Mouse (Mus musculus): ENCODE results near the gene Il20ra. TPM values are rescaled to one million over a fixed set of nuclear protein-coding genes. Genes with fewer than 3 reads are reported as not detected.

Il20ra gene
- polyA plus RNA-seq, 1 experiment, result not detected

- Histone ChIP-seq H3K79me3 (ENCODE audit: low read depth) (no peaks in the 10 kb centered on the region), H3ac (ENCODE audit: control insufficient read depth, insufficient read length, low read depth) (no peak overlapping the region), H3K36me3 (ENCODE audit: control insufficient read depth, insufficient read depth) (no peaks in the 10 kb centered on the region), H3K79me2 (ENCODE audit: control insufficient read depth, insufficient read depth) (no peaks in the 10 kb centered on the region), H3K4me3 (ENCODE audit: insufficient read depth, poor library complexity, severe bottlenecking) (no peak overlapping the region), H3K27me3 (ENCODE audit: control insufficient read depth, insufficient read depth, insufficient read length) (peaks cover 9% of the 10 kb centered on the region)
- TF ChIP-seq FOSL1 (IDR thresholded peaks at IDR 0.05; ENCODE audit: insufficient read depth, low read length, poor library complexity, severe bottlenecking) (no peak), USF1 (IDR thresholded peaks at IDR 0.05; ENCODE audit: low read depth) (no peak), CEBPB (IDR thresholded peaks at IDR 0.05; ENCODE audit: low read depth) (no peak), CTCF (IDR thresholded peaks at IDR 0.05; ENCODE audit: control insufficient read depth, insufficient read depth, insufficient read length) (no peak), MAX (IDR thresholded peaks at IDR 0.05) (no peak)
Measured at GRCm38 (mm10) chr10:19779092-19779491, 66.7 kb downstream of the Il20ra start.

- Histone ChIP-seq H3K79me3 (ENCODE audit: low read depth) (no peaks in the 10 kb centered on the region), H3K27me3 (ENCODE audit: control insufficient read depth, insufficient read depth, insufficient read length) (peaks cover 9% of the 10 kb centered on the region), H3K79me2 (ENCODE audit: control insufficient read depth, insufficient read depth) (no peaks in the 10 kb centered on the region), H3K36me3 (ENCODE audit: control insufficient read depth, insufficient read depth) (no peaks in the 10 kb centered on the region), H3K4me3 (ENCODE audit: insufficient read depth, poor library complexity, severe bottlenecking) (no peak overlapping the region), H3ac (ENCODE audit: control insufficient read depth, insufficient read length, low read depth) (no peak overlapping the region)
- no peak for TF ChIP-seq MYOD1 (IDR thresholded peaks at IDR 0.05; ENCODE audit: control insufficient read depth, insufficient read length, low read depth)
Measured at GRCm38 (mm10) chr10:19781365-19781764, 69.0 kb downstream of the Il20ra start.

- Histone ChIP-seq H3K27me3 (ENCODE audit: control insufficient read depth, insufficient read depth, insufficient read length) (peaks cover 5% of the 10 kb centered on the region), H3K79me3 (ENCODE audit: low read depth) (no peaks in the 10 kb centered on the region), H3ac (ENCODE audit: control insufficient read depth, insufficient read length, low read depth) (no peak overlapping the region), H3K79me2 (ENCODE audit: control insufficient read depth, insufficient read depth) (no peaks in the 10 kb centered on the region), H3K36me3 (ENCODE audit: control insufficient read depth, insufficient read depth) (no peaks in the 10 kb centered on the region), H3K4me3 (ENCODE audit: insufficient read depth, poor library complexity, severe bottlenecking) (no peak overlapping the region)
- no peak for TF ChIP-seq MYOG (IDR thresholded peaks at IDR 0.05; ENCODE audit: control insufficient read depth, extremely low read depth, insufficient read length)
- no peak for TF ChIP-seq CTCF (IDR thresholded peaks at IDR 0.05; ENCODE audit: control insufficient read depth, insufficient read depth, insufficient read length)
- no peak for TF ChIP-seq MYOD1 (IDR thresholded peaks at IDR 0.05; ENCODE audit: control insufficient read depth, insufficient read length, low read depth)
- no peak for TF ChIP-seq USF1 (IDR thresholded peaks at IDR 0.05; ENCODE audit: low read depth)
- no peak for TF ChIP-seq CEBPB (IDR thresholded peaks at IDR 0.05; ENCODE audit: low read depth)
- TF ChIP-seq MAX (IDR thresholded peaks at IDR 0.05), result no peak
- no peak for TF ChIP-seq FOSL1 (IDR thresholded peaks at IDR 0.05; ENCODE audit: insufficient read depth, low read length, poor library complexity, severe bottlenecking)
Measured at GRCm38 (mm10) chr10:19794996-19795395, 82.6 kb downstream of the Il20ra start.

GRCm38 (mm10) chr10:19802958-19803357, 90.6 kb downstream of the Il20ra start:
- no peaks in the 10 kb centered on the region for H3K79me2 ChIP-seq (ENCODE audit: control insufficient read depth, insufficient read depth)

GRCm38 (mm10) chr10:19804763-19805162, 92.4 kb downstream of the Il20ra start:
- Histone ChIP-seq H3K27me3 (ENCODE audit: control insufficient read depth, insufficient read depth, insufficient read length) (peaks cover 8% of the 10 kb centered on the region), H3K79me2 (ENCODE audit: control insufficient read depth, insufficient read depth) (no peaks in the 10 kb centered on the region), H3K4me3 (ENCODE audit: insufficient read depth, poor library complexity, severe bottlenecking) (no peak overlapping the region), H3K79me3 (ENCODE audit: low read depth) (no peaks in the 10 kb centered on the region), H3ac (ENCODE audit: control insufficient read depth, insufficient read length, low read depth) (no peak overlapping the region), H3K36me3 (ENCODE audit: control insufficient read depth, insufficient read depth) (no peaks in the 10 kb centered on the region)
- no peak for TF ChIP-seq CEBPB (IDR thresholded peaks at IDR 0.05; ENCODE audit: low read depth)
- no peak for TF ChIP-seq MYOD1 (IDR thresholded peaks at IDR 0.05; ENCODE audit: control insufficient read depth, insufficient read length, low read depth)
- no peak for TF ChIP-seq MAX (IDR thresholded peaks at IDR 0.05)
- TF ChIP-seq MYOG (IDR thresholded peaks at IDR 0.05; ENCODE audit: control insufficient read depth, extremely low read depth, insufficient read length), result no peak
- no peak for TF ChIP-seq CTCF (IDR thresholded peaks at IDR 0.05; ENCODE audit: control insufficient read depth, insufficient read depth, insufficient read length)
- TF ChIP-seq USF1 (IDR thresholded peaks at IDR 0.05; ENCODE audit: low read depth), result no peak
- no peak for TF ChIP-seq FOSL1 (IDR thresholded peaks at IDR 0.05; ENCODE audit: insufficient read depth, low read length, poor library complexity, severe bottlenecking)

More at GRCm38 (mm10) chr10:19802958-19803357, 90.6 kb downstream of the Il20ra start:
- TF ChIP-seq CEBPB (IDR thresholded peaks at IDR 0.05; ENCODE audit: low read depth) (no peak), MYOD1 (IDR thresholded peaks at IDR 0.05; ENCODE audit: control insufficient read depth, insufficient read length, low read depth) (no peak), MYOG (IDR thresholded peaks at IDR 0.05; ENCODE audit: control insufficient read depth, extremely low read depth, insufficient read length) (no peak), MAX (IDR thresholded peaks at IDR 0.05) (no peak), USF1 (IDR thresholded peaks at IDR 0.05; ENCODE audit: low read depth) (no peak), FOSL1 (IDR thresholded peaks at IDR 0.05; ENCODE audit: insufficient read depth, low read length, poor library complexity, severe bottlenecking) (no peak), CTCF (IDR thresholded peaks at IDR 0.05; ENCODE audit: control insufficient read depth, insufficient read depth, insufficient read length) (no peak)
- no peaks in the 10 kb centered on the region for H3K79me3 ChIP-seq (ENCODE audit: low read depth)
- peaks cover 8% of the 10 kb centered on the region for H3K27me3 ChIP-seq (ENCODE audit: control insufficient read depth, insufficient read depth, insufficient read length)
- H3K4me3 ChIP-seq (ENCODE audit: insufficient read depth, poor library complexity, severe bottlenecking), result no peak overlapping the region
- no peaks in the 10 kb centered on the region for H3K36me3 ChIP-seq (ENCODE audit: control insufficient read depth, insufficient read depth)
- H3ac ChIP-seq (ENCODE audit: control insufficient read depth, insufficient read length, low read depth), result no peak overlapping the region

Other genes with a start within 250 kb of the Il20ra start
- 11.8 TPM for gene Ifngr1, start 120.6 kb upstream of the Il20ra start, polyA plus RNA-seq (2012; fragmentation: generic; extraction: Trizol)
- gene Il22ra2, start 90.6 kb upstream of the Il20ra start, polyA plus RNA-seq (2012; fragmentation: generic; extraction: Trizol), result not detected
- not detected for gene Slc35d3, start 138.9 kb downstream of the Il20ra start, polyA plus RNA-seq (2012; fragmentation: generic; extraction: Trizol)
- 5.0 TPM for gene Pex7, start 195.1 kb downstream of the Il20ra start, polyA plus RNA-seq (2012; fragmentation: generic; extraction: Trizol)
- gene Map3k5, start 221.9 kb downstream of the Il20ra start, polyA plus RNA-seq (2012; fragmentation: generic; extraction: Trizol), result 0.55 TPM

All from C2C12 (cell line).